Mouse (Mus musculus): ENCODE results near the gene Cenps. TPM values are rescaled to one million over a fixed set of nuclear protein-coding genes. Genes with fewer than 3 reads are reported as not detected.

The Cenps gene
- polyA plus RNA-seq, 1 experiment from 2014 or later = 38.6 TPM

GRCm38 (mm10) chr4:149150256-149150655 is 12.8 kb upstream of the Cenps start:
- H3K4me3 ChIP-seq = no peak overlapping the region
- WGBS = 92% methylated on average over 11 of the region's 11 CpGs
- H3K4me1 ChIP-seq = peaks cover 10% of the 10 kb centered on the region
- DNase-seq (ENCODE audit: low spot score) = no peak
- H3K9me3 ChIP-seq = no peaks in the 10 kb centered on the region
- no peaks in the 10 kb centered on the region for H3K27me3 ChIP-seq (ENCODE audit: insufficient read depth, poor library complexity, severe bottlenecking)
- H3K36me3 ChIP-seq = peaks cover 61% of the 10 kb centered on the region
- H3K27ac ChIP-seq = no peak overlapping the region

GRCm38 (mm10) chr4:149149611-149150010 is 12.2 kb upstream of the Cenps start:
- no peaks in the 10 kb centered on the region for H3K9me3 ChIP-seq
- DNase-seq (ENCODE audit: low spot score) = no peak
- H3K4me3 ChIP-seq = no peak overlapping the region
- H3K36me3 ChIP-seq = peaks cover 55% of the 10 kb centered on the region
- peaks cover 10% of the 10 kb centered on the region for H3K4me1 ChIP-seq
- no peaks in the 10 kb centered on the region for H3K27me3 ChIP-seq (ENCODE audit: insufficient read depth, poor library complexity, severe bottlenecking)
- 76% methylated on average over 7 of the region's 7 CpGs for WGBS
- no peak overlapping the region for H3K27ac ChIP-seq

GRCm38 (mm10) chr4:149149196-149149595 is 11.8 kb upstream of the Cenps start:
- Histone ChIP-seq H3K27ac (no peak overlapping the region), H3K9me3 (no peaks in the 10 kb centered on the region), H3K27me3 (ENCODE audit: insufficient read depth, poor library complexity, severe bottlenecking) (no peaks in the 10 kb centered on the region), H3K4me3 (no peak overlapping the region), H3K4me1 (peaks cover 10% of the 10 kb centered on the region), H3K36me3 (peaks cover 50% of the 10 kb centered on the region)
- DNase-seq (ENCODE audit: low spot score) = no peak
- WGBS = 94% methylated on average over 9 of the region's 9 CpGs

- H3K4me1 ChIP-seq = peaks cover 10% of the 10 kb centered on the region
- H3K36me3 ChIP-seq = peaks cover 39% of the 10 kb centered on the region
- no peak for DNase-seq (ENCODE audit: low spot score)
- WGBS = 66% methylated on average over 4 of the region's 4 CpGs
- no peak overlapping the region for H3K4me3 ChIP-seq
- no peak overlapping the region for H3K27ac ChIP-seq
- H3K27me3 ChIP-seq (ENCODE audit: insufficient read depth, poor library complexity, severe bottlenecking) = 0 out of 2 replicates have a peak, but pooled peaks cover 3% of the 10 kb centered on the region
- no peaks in the 10 kb centered on the region for H3K9me3 ChIP-seq
These were observed 10.7 kb upstream of the Cenps start for GRCm38 (mm10) chr4:149148084-149148483.

GRCm38 (mm10) chr4:149147528-149147927 is 10.1 kb upstream of the Cenps start:
- WGBS = 77% methylated on average over 7 of the region's 7 CpGs
- peaks cover 34% of the 10 kb centered on the region for H3K36me3 ChIP-seq
- H3K27ac ChIP-seq = no peak overlapping the region
- no peaks in the 10 kb centered on the region for H3K9me3 ChIP-seq
- H3K4me3 ChIP-seq = no peak overlapping the region
- peaks cover 10% of the 10 kb centered on the region for H3K4me1 ChIP-seq
- H3K27me3 ChIP-seq (ENCODE audit: insufficient read depth, poor library complexity, severe bottlenecking) = 0 out of 2 replicates have a peak, but pooled peaks cover 3% of the 10 kb centered on the region
- no peak for DNase-seq (ENCODE audit: low spot score)

- 73% methylated on average over 4 of the region's 4 CpGs for WGBS
- Histone ChIP-seq H3K27me3 (ENCODE audit: insufficient read depth, poor library complexity, severe bottlenecking) (0 out of 2 replicates have a peak, but pooled peaks cover 3% of the 10 kb centered on the region), H3K36me3 (peaks cover 10% of the 10 kb centered on the region), H3K9me3 (no peaks in the 10 kb centered on the region), H3K27ac (no peak overlapping the region), H3K4me1 (peaks cover 10% of the 10 kb centered on the region), H3K4me3 (no peak overlapping the region)
- DNase-seq (ENCODE audit: low spot score) = no peak
These were observed 7.7 kb upstream of the Cenps start for GRCm38 (mm10) chr4:149145151-149145550.

- WGBS = 1% methylated on average over 3 of the region's 3 CpGs
These were observed 7.0 kb upstream of the Cenps start for GRCm38 (mm10) chr4:149144459-149144858.

GRCm38 (mm10) chr4:149143594-149143993 is 6.2 kb upstream of the Cenps start:
- no peak for DNase-seq (ENCODE audit: low spot score)
- H3K4me1 ChIP-seq = peaks cover 10% of the 10 kb centered on the region

More at GRCm38 (mm10) chr4:149144459-149144858, 7.0 kb upstream of the Cenps start:
- Histone ChIP-seq H3K9me3 (no peaks in the 10 kb centered on the region), H3K4me3 (no peak overlapping the region), H3K27ac (no peak overlapping the region), H3K27me3 (ENCODE audit: insufficient read depth, poor library complexity, severe bottlenecking) (0 out of 2 replicates have a peak, but pooled peaks cover 3% of the 10 kb centered on the region), H3K4me1 (peaks cover 10% of the 10 kb centered on the region), H3K36me3 (peaks cover 3% of the 10 kb centered on the region)
- DNase-seq (ENCODE audit: low spot score) = peak; percentile 91

GRCm38 (mm10) chr4:149138515-149138914 is 1.1 kb upstream of the Cenps start:
- Histone ChIP-seq H3K4me1 (peaks cover 10% of the 10 kb centered on the region; the same call in 1 of the 2 replicates), H3K27ac (no peak overlapping the region), H3K4me3 (no peak overlapping the region), H3K36me3 (no peaks in the 10 kb centered on the region), H3K9me3 (no peaks in the 10 kb centered on the region), H3K27me3 (ENCODE audit: insufficient read depth, poor library complexity, severe bottlenecking) (0 out of 2 replicates have a peak, but pooled peaks cover under 1% of the 10 kb centered on the region)
- DNase-seq (ENCODE audit: low spot score) = no peak
- 78% methylated on average over 8 of the region's 8 CpGs for WGBS

More at GRCm38 (mm10) chr4:149143594-149143993, 6.2 kb upstream of the Cenps start:
- Histone ChIP-seq H3K9me3 (no peaks in the 10 kb centered on the region), H3K36me3 (no peaks in the 10 kb centered on the region), H3K27me3 (ENCODE audit: insufficient read depth, poor library complexity, severe bottlenecking) (0 out of 2 replicates have a peak, but pooled peaks cover 3% of the 10 kb centered on the region), H3K27ac (no peak overlapping the region), H3K4me3 (no peak overlapping the region)
- WGBS = 27% methylated on average over 4 of the region's 4 CpGs

GRCm38 (mm10) chr4:149136116-149136850 is 1.1 kb downstream of the Cenps start:
- no peaks in the 10 kb centered on the region for H3K9me3 ChIP-seq
- peak overlapping the region; percentile 79 for H3K4me3 ChIP-seq
- H3K36me3 ChIP-seq = peaks cover 11% of the 10 kb centered on the region
- DNase-seq (ENCODE audit: low spot score) = no peak
- peaks cover 10% of the 10 kb centered on the region; the same call in 1 of the 2 replicates for H3K4me1 ChIP-seq
- peak overlapping the region; percentile 88 for H3K27ac ChIP-seq
- WGBS = 71% methylated on average over 18 of the region's 18 CpGs
- H3K27me3 ChIP-seq (ENCODE audit: insufficient read depth, poor library complexity, severe bottlenecking) = no peaks in the 10 kb centered on the region

GRCm38 (mm10) chr4:149133395-149133794 is 4.0 kb downstream of the Cenps start:
- peaks cover 36% of the 10 kb centered on the region for H3K36me3 ChIP-seq
- H3K4me1 ChIP-seq = peaks cover 10% of the 10 kb centered on the region; the same call in 1 of the 2 replicates
- no peaks in the 10 kb centered on the region for H3K27me3 ChIP-seq (ENCODE audit: insufficient read depth, poor library complexity, severe bottlenecking)
- H3K4me3 ChIP-seq = no peak overlapping the region
- WGBS = 84% methylated on average over 5 of the region's 5 CpGs
- no peaks in the 10 kb centered on the region for H3K9me3 ChIP-seq
- no peak for DNase-seq (ENCODE audit: low spot score)
- H3K27ac ChIP-seq = no peak overlapping the region

- no peaks in the 10 kb centered on the region for H3K27me3 ChIP-seq (ENCODE audit: insufficient read depth, poor library complexity, severe bottlenecking)
- no peak for DNase-seq (ENCODE audit: low spot score)
- H3K36me3 ChIP-seq = peaks cover 44% of the 10 kb centered on the region
- H3K27ac ChIP-seq = no peak overlapping the region
- no peaks in the 10 kb centered on the region for H3K9me3 ChIP-seq
- 87% methylated on average over 21 of the region's 21 CpGs for WGBS
- H3K4me3 ChIP-seq = no peak overlapping the region
- H3K4me1 ChIP-seq = peaks cover 5% of the 10 kb centered on the region; the same call in 1 of the 2 replicates
These were observed 5.5 kb downstream of the Cenps start for GRCm38 (mm10) chr4:149131789-149132565.
